Mouse (Mus musculus): ENCODE measurements around the gene Map2k5. TPM values are rescaled to one million over a fixed set of nuclear protein-coding genes. Genes with fewer than 3 reads are reported as not detected.

Map2k5 gene
- total RNA-seq, 2 experiments from 2014 or later, result 10.4 to 18.8 TPM

- no peak for ATAC-seq (ENCODE audit: poor library complexity, severe bottlenecking)
These were observed 241.9 kb downstream of the Map2k5 start for GRCm38 (mm10) chr9:63135801-63136200.

- no peak for ATAC-seq (ENCODE audit: poor library complexity, severe bottlenecking)
These were observed 242.3 kb downstream of the Map2k5 start for GRCm38 (mm10) chr9:63135356-63135755.

- ATAC-seq (ENCODE audit: poor library complexity, severe bottlenecking), result no peak
These were observed 244.0 kb downstream of the Map2k5 start for GRCm38 (mm10) chr9:63133659-63134058.

- ATAC-seq (ENCODE audit: poor library complexity, severe bottlenecking), result peak; percentile 95
These were observed 244.8 kb downstream of the Map2k5 start for GRCm38 (mm10) chr9:63132673-63133601.

- ATAC-seq (ENCODE audit: poor library complexity, severe bottlenecking), result peak; percentile 17; the same call in 1 of the 2 replicates
These were observed 245.6 kb downstream of the Map2k5 start for GRCm38 (mm10) chr9:63131957-63132602.

GRCm38 (mm10) chr9:63129641-63130041 lies 248.1 kb downstream of the Map2k5 start:
- no peak for ATAC-seq (ENCODE audit: poor library complexity, severe bottlenecking)

GRCm38 (mm10) chr9:63124512-63124911 lies 253.2 kb downstream of the Map2k5 start:
- no peak for ATAC-seq (ENCODE audit: poor library complexity, severe bottlenecking)

GRCm38 (mm10) chr9:63123451-63124438 lies 254.0 kb downstream of the Map2k5 start:
- peak; percentile 100 for ATAC-seq (ENCODE audit: poor library complexity, severe bottlenecking)

- no peak for ATAC-seq (ENCODE audit: poor library complexity, severe bottlenecking)
These were observed 255.4 kb downstream of the Map2k5 start for GRCm38 (mm10) chr9:63122161-63122833.

- ATAC-seq (ENCODE audit: poor library complexity, severe bottlenecking), result no peak
These were observed 259.3 kb downstream of the Map2k5 start for GRCm38 (mm10) chr9:63118385-63118784.

Other genes starting within 250 kb of the Map2k5 start
- 0.27 TPM in 1 of 2 replicates, not detected in the other for gene Skor1, start 228.9 kb downstream of the Map2k5 start, total RNA-seq (2015)
- gene Skor1, start 228.9 kb downstream of the Map2k5 start, total RNA-seq (2017), result not detected in 2 replicates
- gene 2300009A05Rik, start 21.3 kb upstream of the Map2k5 start, total RNA-seq (2015), result 13.5 and 19.0 TPM in 2 replicates
- 3.1 and 6.2 TPM in 2 replicates for gene 2300009A05Rik, start 21.3 kb upstream of the Map2k5 start, total RNA-seq (2017)
- gene Iqch, start 224.6 kb upstream of the Map2k5 start, total RNA-seq (2015), result not detected in 2 replicates
- gene Iqch, start 224.6 kb upstream of the Map2k5 start, total RNA-seq (2017), result not detected in 2 replicates
- gene Aagab, start 224.8 kb upstream of the Map2k5 start, total RNA-seq (2015), result 12.5 and 13.3 TPM in 2 replicates
- 24.5 and 25.6 TPM in 2 replicates for gene Aagab, start 224.8 kb upstream of the Map2k5 start, total RNA-seq (2017)

Measured in megakaryocyte, adult 5-6 weeks (primary cell).